Mouse (Mus musculus): Measurements from ENCODE around the gene Ccr9. TPM values are rescaled to one million over a fixed set of nuclear protein-coding genes. Genes with fewer than 3 reads are reported as not detected.

The Ccr9 gene
- total and polyA plus RNA-seq, 2 experiments from 2014 or later = 0.04 to 1.2 TPM

GRCm38 (mm10) chr9:123638231-123638630 is 40.0 kb upstream of the Ccr9 start:
- TF ChIP-seq CTCF (IDR thresholded peaks at IDR 0.05; ENCODE audit: low read depth) (no peak), EP300 (IDR thresholded peaks at IDR 0.05; ENCODE audit: low read depth) (no peak)
- Histone ChIP-seq H3K9ac (replicated peaks; ENCODE audit: low read depth, low read length) (no peak overlapping the region), H3K4me2 (ENCODE audit: low read depth, low read length) (no peak overlapping the region), H3K4me3 (ENCODE audit: low read depth, low read length) (no peak overlapping the region), H3K9me3 (replicated peaks; ENCODE audit: control insufficient read depth, low read length) (no peaks in the 10 kb centered on the region), H3K27me3 (ENCODE audit: control insufficient read depth, insufficient read depth, low read length) (no peaks in the 10 kb centered on the region), H3K36me3 (replicated peaks; ENCODE audit: control insufficient read depth, insufficient read depth, low read length) (no peaks in the 10 kb centered on the region), H3K27ac (ENCODE audit: low read depth) (no peak overlapping the region), H3K4me1 (ENCODE audit: control insufficient read depth, insufficient read depth) (no peaks in the 10 kb centered on the region)
- no peak for DNase-seq (ENCODE audit: low spot score)
- no peak for ATAC-seq (ENCODE audit: insufficient read depth, low read depth)

DNA sequence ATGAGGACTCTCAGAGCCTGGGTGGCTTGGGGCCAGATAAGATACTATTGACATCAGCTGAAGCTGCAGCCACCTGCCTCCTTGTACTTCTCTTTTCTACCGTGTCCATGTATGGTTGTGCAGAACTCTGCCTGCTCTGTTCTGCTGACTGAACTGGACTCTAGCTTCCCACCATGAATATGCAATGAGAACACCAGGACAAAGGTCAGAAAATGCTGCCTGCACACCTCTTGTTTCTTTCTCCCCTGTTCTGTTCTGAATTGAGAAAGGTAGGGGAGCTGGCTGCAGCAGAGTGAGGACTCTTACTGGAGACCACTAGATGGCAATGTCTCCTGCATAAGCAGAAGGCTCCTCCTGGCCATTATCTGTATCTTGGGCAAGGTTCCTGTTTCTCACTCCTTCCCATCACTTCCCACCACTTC is 39.6 kb upstream of the Ccr9 start:
- TF ChIP-seq EP300 (IDR thresholded peaks at IDR 0.05; ENCODE audit: low read depth) = no peak
- peak; percentile 66 for TF ChIP-seq CTCF (IDR thresholded peaks at IDR 0.05; ENCODE audit: low read depth)
- peak; percentile 50 for DNase-seq (ENCODE audit: low spot score)

GRCm38 (mm10) chr9:123640106-123640505 is 38.1 kb upstream of the Ccr9 start:
- Histone ChIP-seq H3K36me3 (replicated peaks; ENCODE audit: control insufficient read depth, insufficient read depth, low read length) (no peaks in the 10 kb centered on the region), H3K9me3 (replicated peaks; ENCODE audit: control insufficient read depth, low read length) (no peaks in the 10 kb centered on the region), H3K4me1 (ENCODE audit: control insufficient read depth, insufficient read depth) (no peaks in the 10 kb centered on the region), H3K4me2 (ENCODE audit: low read depth, low read length) (no peak overlapping the region), H3K4me3 (ENCODE audit: low read depth, low read length) (no peak overlapping the region), H3K27ac (ENCODE audit: low read depth) (no peak overlapping the region), H3K27me3 (ENCODE audit: control insufficient read depth, insufficient read depth, low read length) (no peaks in the 10 kb centered on the region), H3K9ac (replicated peaks; ENCODE audit: low read depth, low read length) (no peak overlapping the region)
- ATAC-seq (ENCODE audit: insufficient read depth, low read depth) (no peak), DNase-seq (ENCODE audit: low spot score) (no peak)
- TF ChIP-seq CTCF (IDR thresholded peaks at IDR 0.05; ENCODE audit: low read depth) = no peak
- no peak for TF ChIP-seq EP300 (IDR thresholded peaks at IDR 0.05; ENCODE audit: low read depth)
- 75% methylated on average over 1 of the region's 1 CpGs for WGBS

More for the DNA sequence above, 39.6 kb upstream of the Ccr9 start:
- H3K4me3 ChIP-seq (ENCODE audit: low read depth, low read length) = no peak overlapping the region
- 47% methylated on average over 1 of the region's 1 CpGs for WGBS
- ATAC-seq (ENCODE audit: insufficient read depth, low read depth) = peak; percentile 53
- H3K4me2 ChIP-seq (ENCODE audit: low read depth, low read length) = no peak overlapping the region
- H3K4me1 ChIP-seq (ENCODE audit: control insufficient read depth, insufficient read depth) = no peaks in the 10 kb centered on the region
- H3K27me3 ChIP-seq (ENCODE audit: control insufficient read depth, insufficient read depth, low read length) = no peaks in the 10 kb centered on the region
- H3K9me3 ChIP-seq (replicated peaks; ENCODE audit: control insufficient read depth, low read length) = no peaks in the 10 kb centered on the region
- H3K9ac ChIP-seq (replicated peaks; ENCODE audit: low read depth, low read length) = no peak overlapping the region
- H3K27ac ChIP-seq (ENCODE audit: low read depth) = no peak overlapping the region
- H3K36me3 ChIP-seq (replicated peaks; ENCODE audit: control insufficient read depth, insufficient read depth, low read length) = no peaks in the 10 kb centered on the region

- H3K27me3 ChIP-seq (ENCODE audit: control insufficient read depth, insufficient read depth, low read length) = no peaks in the 10 kb centered on the region
- no peaks in the 10 kb centered on the region for H3K36me3 ChIP-seq (replicated peaks; ENCODE audit: control insufficient read depth, insufficient read depth, low read length)
- H3K9me3 ChIP-seq (replicated peaks; ENCODE audit: control insufficient read depth, low read length) = no peaks in the 10 kb centered on the region
- H3K9ac ChIP-seq (replicated peaks; ENCODE audit: low read depth, low read length) = no peak overlapping the region
- no peak overlapping the region for H3K4me2 ChIP-seq (ENCODE audit: low read depth, low read length)
- TF ChIP-seq CTCF (IDR thresholded peaks at IDR 0.05; ENCODE audit: low read depth) (no peak), EP300 (IDR thresholded peaks at IDR 0.05; ENCODE audit: low read depth) (no peak)
- no peaks in the 10 kb centered on the region for H3K4me1 ChIP-seq (ENCODE audit: control insufficient read depth, insufficient read depth)
- ATAC-seq (ENCODE audit: insufficient read depth, low read depth) (no peak), DNase-seq (ENCODE audit: low spot score) (no peak)
- 77% methylated on average over 2 of the region's 2 CpGs for WGBS
- H3K27ac ChIP-seq (ENCODE audit: low read depth) = no peak overlapping the region
- H3K4me3 ChIP-seq (ENCODE audit: low read depth, low read length) = no peak overlapping the region
Measured at GRCm38 (mm10) chr9:123649785-123650511, 28.3 kb upstream of the Ccr9 start.

GRCm38 (mm10) chr9:123651369-123651768 is 26.9 kb upstream of the Ccr9 start:
- no peaks in the 10 kb centered on the region for H3K27me3 ChIP-seq (ENCODE audit: control insufficient read depth, insufficient read depth, low read length)
- no peak overlapping the region for H3K27ac ChIP-seq (ENCODE audit: low read depth)
- no peaks in the 10 kb centered on the region for H3K36me3 ChIP-seq (replicated peaks; ENCODE audit: control insufficient read depth, insufficient read depth, low read length)
- ATAC-seq (ENCODE audit: insufficient read depth, low read depth) (no peak), DNase-seq (ENCODE audit: low spot score) (no peak)
- no peaks in the 10 kb centered on the region for H3K9me3 ChIP-seq (replicated peaks; ENCODE audit: control insufficient read depth, low read length)
- no peak for TF ChIP-seq EP300 (IDR thresholded peaks at IDR 0.05; ENCODE audit: low read depth)
- TF ChIP-seq CTCF (IDR thresholded peaks at IDR 0.05; ENCODE audit: low read depth) = no peak
- no peaks in the 10 kb centered on the region for H3K4me1 ChIP-seq (ENCODE audit: control insufficient read depth, insufficient read depth)
- no peak overlapping the region for H3K4me3 ChIP-seq (ENCODE audit: low read depth, low read length)
- no peak overlapping the region for H3K4me2 ChIP-seq (ENCODE audit: low read depth, low read length)
- no peak overlapping the region for H3K9ac ChIP-seq (replicated peaks; ENCODE audit: low read depth, low read length)
- 44% methylated on average over 4 of the region's 4 CpGs for WGBS

DNA sequence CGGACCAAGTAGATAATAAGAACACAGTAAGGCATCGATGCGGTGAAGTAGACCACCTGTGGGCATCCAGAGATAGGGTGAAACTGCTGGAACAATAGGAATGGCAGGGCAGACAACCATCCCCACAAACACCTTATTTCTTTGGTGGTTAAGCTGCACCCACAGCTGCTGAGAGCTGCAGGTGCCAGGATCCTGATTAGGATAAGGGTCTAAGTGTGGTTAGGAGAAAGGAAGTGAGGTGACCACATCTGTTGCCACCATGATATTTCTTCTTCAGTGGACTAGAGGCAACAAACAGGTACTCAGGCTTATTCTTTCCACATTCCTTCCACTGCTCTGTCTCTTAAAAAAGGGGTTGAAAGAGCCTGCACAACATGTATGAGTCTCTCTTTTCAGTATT is 20.8 kb upstream of the Ccr9 start:
- Histone ChIP-seq H3K27ac (ENCODE audit: low read depth) (no peak overlapping the region), H3K9ac (replicated peaks; ENCODE audit: low read depth, low read length) (no peak overlapping the region), H3K4me1 (ENCODE audit: control insufficient read depth, insufficient read depth) (no peaks in the 10 kb centered on the region), H3K4me2 (ENCODE audit: low read depth, low read length) (no peak overlapping the region), H3K36me3 (replicated peaks; ENCODE audit: control insufficient read depth, insufficient read depth, low read length) (no peaks in the 10 kb centered on the region), H3K27me3 (ENCODE audit: control insufficient read depth, insufficient read depth, low read length) (no peaks in the 10 kb centered on the region), H3K4me3 (ENCODE audit: low read depth, low read length) (no peak overlapping the region), H3K9me3 (replicated peaks; ENCODE audit: control insufficient read depth, low read length) (no peaks in the 10 kb centered on the region)
- no peak for TF ChIP-seq CTCF (IDR thresholded peaks at IDR 0.05; ENCODE audit: low read depth)
- ATAC-seq (ENCODE audit: insufficient read depth, low read depth) = no peak
- 62% methylated on average over 3 of the region's 3 CpGs for WGBS
- no peak for DNase-seq (ENCODE audit: low spot score)
